Mouse (Mus musculus) cerebellum, postnatal 10 days (tissue): ENCODE data around the gene Serinc3.
"Not testable (repeated sequence)": the region's sequence is repeated elsewhere in the genome, so short reads cannot be mapped to it uniquely, and the experiment has no call there.

Experiments used
- DNase-seq, 2 experiments: peaks; one replicate each; pipeline ENCODE4 v3.0.0; 2021; ENCODE audit warnings: mixed read lengths in 2 of 2

Serinc3 gene

GRCm38 (mm10) chr2:163644575-163645385 is at the start of gene Serinc3:
Gene Serinc3 (minus strand): TSS chr2:163645131.
- peak; percentile 100 for DNase-seq

- peak; percentile 61 to 69 for DNase-seq
These were observed 48.9 kb upstream of the Serinc3 start for GRCm38 (mm10) chr2:163693716-163694314.

DNA sequence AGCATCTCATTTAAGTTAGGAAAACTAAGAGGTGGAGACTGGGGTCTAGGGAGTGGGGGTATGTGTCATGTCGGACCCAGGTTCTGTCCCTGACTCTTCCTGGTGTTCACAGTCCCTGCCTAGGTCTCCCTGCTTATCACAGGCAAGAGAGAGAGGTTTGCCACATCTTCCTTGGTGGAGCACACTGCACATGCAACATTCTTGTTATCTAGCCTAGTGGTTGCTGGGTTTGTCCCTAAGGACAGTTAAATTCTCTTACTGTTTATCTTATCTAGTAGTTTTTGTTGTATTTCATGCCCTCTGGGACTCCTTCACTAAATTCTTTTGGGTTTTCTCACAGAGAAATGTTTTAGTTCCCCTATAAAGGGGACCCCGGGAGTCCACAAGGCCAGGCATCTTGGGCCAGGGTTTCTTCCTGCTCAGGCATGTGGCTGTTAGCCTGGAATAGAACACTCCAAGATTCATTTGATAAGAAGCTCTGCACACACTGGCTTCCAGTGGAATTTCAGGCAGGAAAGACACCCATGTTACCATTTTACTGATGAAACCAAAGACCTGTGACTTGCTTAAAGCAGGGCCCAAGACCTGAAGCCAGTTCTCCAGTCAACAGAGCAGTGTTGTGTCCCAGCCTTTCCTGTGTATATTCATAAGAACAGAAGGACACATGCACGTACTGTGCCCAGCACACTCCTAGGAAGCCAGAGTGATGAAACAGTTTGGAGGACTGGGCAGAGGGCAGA is 48.1 kb upstream of the Serinc3 start:
- DNase-seq, result no peak

DNA sequence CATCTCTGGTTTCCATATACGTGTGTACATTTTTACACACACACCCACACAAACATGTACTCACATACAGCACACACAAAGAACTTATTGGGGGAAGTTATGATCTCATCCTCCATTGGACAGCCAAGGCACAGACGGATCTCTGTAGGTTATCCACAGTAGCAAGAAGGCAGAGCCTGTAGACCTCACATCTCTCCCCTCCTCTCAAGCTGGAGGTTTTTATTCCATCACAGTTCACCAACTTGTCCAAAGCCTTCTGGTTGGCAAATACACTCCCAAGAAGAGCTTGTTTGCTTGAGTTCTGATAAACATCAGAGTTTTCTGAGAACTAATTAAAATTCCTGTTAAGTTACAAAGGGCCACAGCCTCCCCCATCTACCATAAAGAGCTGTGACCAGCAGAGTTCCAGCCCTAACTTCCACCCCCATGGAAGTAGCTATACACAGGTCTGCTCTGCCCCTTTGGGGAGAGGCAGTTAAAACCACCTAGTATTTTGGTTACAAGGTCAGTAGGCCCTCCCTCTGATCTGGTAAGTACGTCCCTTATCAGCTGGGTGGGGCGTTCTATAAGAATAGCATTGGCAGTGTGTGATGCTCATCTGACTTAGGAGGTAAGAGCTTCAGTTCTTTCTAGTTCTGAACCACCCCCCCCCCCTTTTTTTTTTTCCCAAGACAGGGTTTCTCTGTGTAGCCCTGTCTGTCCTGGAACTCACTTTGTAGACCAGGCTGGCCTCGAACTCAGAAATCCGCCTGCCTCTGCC is 47.1 kb upstream of the Serinc3 start:
- no peak for DNase-seq

GRCm38 (mm10) chr2:163690409-163691304 is 45.7 kb upstream of the Serinc3 start:
- peak in 1 of 2 experiments; percentile 27 for DNase-seq

DNA sequence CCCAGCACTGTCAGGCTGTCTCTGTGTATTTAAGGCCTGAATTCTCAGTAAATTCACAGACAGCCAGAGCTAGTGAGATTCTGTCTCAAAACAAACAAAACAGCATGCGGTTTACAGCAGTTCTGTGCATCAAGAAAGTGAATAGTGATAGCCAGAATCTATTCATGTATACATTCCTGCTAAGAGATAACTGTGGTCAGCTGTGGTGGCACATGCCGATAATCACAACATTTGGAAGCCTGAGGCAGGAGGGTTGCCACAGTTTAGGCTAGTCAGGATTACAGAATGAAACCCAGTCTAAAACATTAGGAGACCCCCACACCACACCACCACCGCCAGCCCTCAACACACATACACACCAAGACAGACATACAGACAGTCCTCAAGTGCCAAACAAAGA is 44.8 kb upstream of the Serinc3 start:
- DNase-seq, result no peak

GRCm38 (mm10) chr2:163688377-163688776 is 43.4 kb upstream of the Serinc3 start:
- not testable (repeated sequence) for DNase-seq

DNA sequence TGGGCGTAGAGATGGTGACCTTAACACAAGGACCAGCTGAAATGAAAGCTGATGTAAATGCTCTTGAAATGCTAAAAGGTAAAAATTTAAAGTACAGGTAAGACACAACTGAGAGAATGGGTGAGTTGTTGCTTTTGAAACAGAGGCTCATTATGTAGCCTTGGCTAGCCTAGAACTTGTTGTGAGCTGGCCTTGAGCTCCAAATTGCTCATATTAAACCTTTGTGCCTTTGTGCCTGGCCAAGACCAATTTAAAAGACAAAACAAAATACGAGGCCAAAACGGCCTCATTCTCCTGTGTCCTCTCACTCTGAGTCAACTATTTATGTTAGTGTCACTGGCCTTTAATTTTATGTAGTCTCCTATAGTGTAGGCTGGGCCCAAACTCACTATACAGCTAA is 42.0 kb upstream of the Serinc3 start:
- DNase-seq, result no peak

GRCm38 (mm10) chr2:163686233-163686632 is 41.3 kb upstream of the Serinc3 start:
- DNase-seq, result no peak

- peak in 1 of 2 experiments; percentile 47 for DNase-seq
These were observed 40.9 kb upstream of the Serinc3 start for GRCm38 (mm10) chr2:163685761-163686200.

DNA sequence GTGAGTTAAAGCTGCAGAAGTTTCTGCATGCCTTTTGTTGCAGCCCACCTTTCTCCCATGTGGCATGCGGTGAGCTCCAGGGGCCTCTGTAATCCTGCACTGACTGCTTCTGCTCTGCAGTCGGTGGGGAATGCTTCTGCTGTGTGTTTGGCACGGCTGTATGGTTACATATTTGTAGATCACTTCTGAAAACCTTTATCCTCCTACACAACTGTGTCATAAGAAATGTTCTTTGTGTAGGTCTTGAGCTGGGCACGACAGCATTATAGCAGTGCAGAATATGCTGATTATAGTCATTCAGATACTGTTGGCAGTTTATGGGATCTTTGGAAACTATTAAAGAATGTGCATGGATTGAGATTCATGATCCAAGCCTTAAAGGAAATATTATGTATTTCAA is 40.4 kb upstream of the Serinc3 start:
- DNase-seq, result no peak

DNA sequence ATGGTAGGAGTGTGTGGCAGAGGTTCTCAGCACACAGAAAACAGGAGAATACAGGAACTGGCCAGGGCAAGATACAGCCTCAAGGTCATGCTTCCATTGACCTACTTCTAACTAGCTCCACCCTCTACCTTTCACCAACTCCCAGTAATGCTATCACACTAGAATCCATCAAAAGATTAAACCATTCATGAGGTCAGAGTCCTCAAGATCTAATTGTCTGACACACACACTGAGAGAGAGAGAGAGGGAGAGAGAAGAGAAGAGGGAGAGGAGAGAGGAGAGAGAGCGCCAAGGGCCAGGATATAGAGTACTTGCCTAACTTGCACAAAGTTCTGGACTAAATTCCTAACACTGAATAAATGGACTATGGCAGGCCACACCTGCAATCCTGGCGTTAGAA is 37.4 kb upstream of the Serinc3 start:
- no peak for DNase-seq

- DNase-seq, result no peak
These were observed 31.8 kb upstream of the Serinc3 start for GRCm38 (mm10) chr2:163676745-163677144.

DNA sequence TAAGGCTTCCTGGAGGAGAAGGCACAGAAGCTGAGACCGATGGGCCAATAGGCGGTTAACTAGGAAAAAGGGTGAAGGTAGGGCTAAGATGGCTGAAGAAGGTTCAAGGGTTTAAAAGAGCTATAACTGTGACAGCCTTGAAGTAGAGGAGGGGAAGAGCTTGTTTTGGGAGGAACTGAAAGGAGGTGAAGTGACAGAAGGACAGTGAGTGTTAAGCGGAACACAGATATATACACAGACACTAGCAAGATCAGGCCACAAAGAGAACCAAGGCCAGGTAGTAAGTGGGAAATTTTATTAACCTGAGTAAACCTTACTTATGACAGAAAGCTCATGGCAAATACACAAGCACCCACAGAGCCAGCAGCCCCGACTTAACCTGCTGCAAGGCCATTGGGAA is 31.4 kb upstream of the Serinc3 start:
- no peak for DNase-seq

GRCm38 (mm10) chr2:163675662-163676061 is 30.7 kb upstream of the Serinc3 start:
- no peak for DNase-seq

- peak; percentile 35 to 41 for DNase-seq
These were observed 30.3 kb upstream of the Serinc3 start for GRCm38 (mm10) chr2:163675144-163675619.

DNA sequence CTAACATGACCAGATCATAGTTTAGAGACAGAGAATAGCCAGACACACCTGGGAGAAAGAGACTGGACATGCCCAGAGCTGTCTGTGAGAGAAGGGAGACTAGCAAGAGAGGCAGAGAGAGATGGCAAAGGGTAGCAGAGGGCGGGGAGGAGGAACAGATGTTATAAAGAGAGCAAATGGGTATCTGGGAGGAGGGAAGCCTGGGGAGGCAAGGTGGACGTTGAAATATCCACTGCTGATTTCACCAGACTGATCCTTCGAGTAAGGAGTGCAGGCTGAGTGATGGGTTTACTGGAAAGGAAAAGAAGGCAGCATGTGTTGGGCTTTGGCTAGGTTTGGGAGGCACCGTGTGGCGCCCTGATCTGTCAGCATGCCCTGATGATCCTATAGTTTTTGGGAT is 29.5 kb upstream of the Serinc3 start:
- no peak for DNase-seq

DNA sequence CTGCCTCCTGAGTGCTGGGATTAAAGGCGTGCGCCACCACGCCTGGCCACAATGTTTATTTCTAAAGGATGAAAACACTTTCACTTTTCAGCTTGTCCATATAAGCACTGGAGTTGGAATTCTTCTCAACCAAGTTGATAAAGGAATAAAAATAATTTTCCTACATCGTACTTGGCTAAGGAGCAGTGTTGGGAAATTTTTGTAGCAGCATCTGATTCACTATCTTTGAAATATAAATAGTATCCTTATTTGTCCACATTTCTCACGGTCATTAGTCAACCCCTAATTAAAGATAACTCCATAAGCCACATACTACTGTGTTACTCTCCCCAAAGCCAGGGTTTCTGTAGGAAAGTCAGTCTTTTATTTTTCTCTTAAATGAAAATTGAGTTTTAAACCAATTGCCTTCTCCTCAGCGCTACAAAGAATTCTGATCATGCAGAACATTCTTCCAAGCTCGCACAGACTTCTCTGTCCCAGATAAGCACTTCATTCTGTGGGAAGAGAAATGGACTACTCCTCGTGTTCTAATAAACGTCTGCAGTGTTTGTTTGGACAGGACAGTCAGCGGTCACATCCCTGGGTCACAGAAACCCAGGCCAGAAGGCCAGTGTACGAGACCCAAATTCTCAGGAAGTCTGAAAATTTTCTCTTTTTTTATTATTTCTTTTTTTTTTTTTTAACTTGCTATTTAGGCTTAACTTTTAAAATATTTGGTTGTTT is 26.1 kb upstream of the Serinc3 start:
- no peak for DNase-seq

GRCm38 (mm10) chr2:163667045-163667444 is 22.1 kb upstream of the Serinc3 start:
- no peak for DNase-seq

- no peak for DNase-seq
These were observed 19.0 kb upstream of the Serinc3 start for GRCm38 (mm10) chr2:163663930-163664329.

DNA sequence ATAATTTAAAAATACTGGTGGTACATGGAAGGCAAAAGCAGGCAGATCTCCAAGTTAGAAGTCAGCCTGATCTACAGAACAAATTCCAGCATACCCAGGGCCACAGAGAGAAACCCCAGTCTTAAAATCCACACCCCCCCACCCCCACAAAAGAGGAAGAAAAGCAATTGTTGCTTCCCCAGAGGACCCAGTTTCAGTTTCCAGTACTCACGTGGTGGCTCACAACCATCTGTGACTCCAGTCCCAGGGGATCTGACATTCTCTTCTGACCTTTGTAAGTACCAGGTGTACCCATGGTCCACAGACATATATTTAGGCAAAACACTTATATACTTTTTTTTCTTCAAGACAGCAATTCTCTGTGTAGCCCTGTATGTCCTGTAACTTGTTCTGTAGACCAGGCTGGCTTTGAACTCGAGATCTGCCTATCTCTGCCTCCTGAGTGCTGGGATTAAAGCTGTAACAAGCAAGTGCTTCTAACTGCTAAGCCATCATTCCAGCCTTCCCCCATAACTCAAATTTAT is 17.8 kb upstream of the Serinc3 start:
- DNase-seq, result no peak
